8 mouse cellular contexts compared by ENCODE assay signal in genomic region chr1:79761917-79762271, GRCm38 (mm10). TPM values are rescaled to one million over a fixed set of nuclear protein-coding genes. Genes with fewer than 3 reads are reported as not detected.
DNase-seq lines count a peak whose midpoint lies in the region; ATAC-seq and TF ChIP-seq lines count a peak whose summit lies in the region.

No protein-coding gene starts in this region.

- H3K27ac ChIP-seq in heart, embryonic 15.5 days: no peak overlapping the region
- no peak overlapping the region for H3K27ac ChIP-seq in bone marrow, adult 2 months (ENCODE audit: control insufficient read depth, insufficient read depth, low read depth, low read length, poor library complexity)
- H3K27ac ChIP-seq in hindbrain, embryonic 12.5 days: 0 out of 2 replicates have a peak overlapping the region, but pooled peaks have one; percentile 35
- H3K27ac ChIP-seq in midbrain, embryonic 10.5 days (replicated peaks): peak overlapping the region; percentile 92

- whole genome bisulfite sequencing in heart, embryonic 15.5 days: under 1% methylated on average over 6 of the region's 6 CpGs
- 1% methylated on average over 6 of the region's 6 CpGs for WGBS in bone marrow, adult 2 months
- WGBS in hindbrain, embryonic 12.5 days: 0% methylated on average over 6 of the region's 6 CpGs
- WGBS in midbrain, embryonic 10.5 days: 0% methylated on average over 6 of the region's 6 CpGs

- H3K4me2 ChIP-seq in heart, embryonic 15.5 days: peak overlapping the region; percentile 89
- H3K4me2 ChIP-seq in hindbrain, embryonic 12.5 days (replicated peaks): peak overlapping the region; percentile 86

- TF ChIP-seq POLR2A in bone marrow, adult 2 months (IDR thresholded peaks at IDR 0.05; ENCODE audit: borderline replicate concordance, control insufficient read depth, low read depth, low read length): no peak

- DNase-seq in heart, postnatal 36 days: no peak
- no peak for DNase-seq in midbrain, embryonic 10.5 days (ENCODE audit: low spot score)
- DNase-seq in retina, postnatal 1 day: no peak
- DNase-seq in cerebellum, adult 11-12 months: no peak
- no peak for DNase-seq in thymus, postnatal 4 days

- no peak for ATAC-seq in heart, embryonic 15.5 days (replicated peaks; ENCODE audit: insufficient number of reproducible peaks, insufficient read depth, low FRiP score, low read depth)
- peak; percentile 59 for ATAC-seq in hindbrain, embryonic 12.5 days (ENCODE audit: low FRiP score)

- no peaks in the 10 kb centered on the region for H3K9me3 ChIP-seq in heart, embryonic 15.5 days (replicated peaks)
- no peaks in the 10 kb centered on the region for H3K9me3 ChIP-seq in hindbrain, embryonic 12.5 days (replicated peaks)
- no peaks in the 10 kb centered on the region for H3K9me3 ChIP-seq in midbrain, embryonic 10.5 days (replicated peaks)

- no peak for TF ChIP-seq CTCF in bone marrow, adult 2 months (IDR thresholded peaks at IDR 0.05; ENCODE audit: control insufficient read depth, insufficient read depth, low read length)

- H3K27me3 ChIP-seq in heart, embryonic 15.5 days: no peaks in the 10 kb centered on the region
- H3K27me3 ChIP-seq in hindbrain, embryonic 12.5 days: no peaks in the 10 kb centered on the region
- H3K27me3 ChIP-seq in midbrain, embryonic 10.5 days (ENCODE audit: low read depth, poor library complexity, severe bottlenecking): no peaks in the 10 kb centered on the region

- peak overlapping the region; percentile 96 for H3K4me3 ChIP-seq in heart, embryonic 15.5 days
- peak overlapping the region; percentile 61 for H3K4me3 ChIP-seq in bone marrow, adult 2 months (replicated peaks; ENCODE audit: control insufficient read depth, low read depth, low read length)
- H3K4me3 ChIP-seq in hindbrain, embryonic 12.5 days: peak overlapping the region; percentile 84
- H3K4me3 ChIP-seq in midbrain, embryonic 10.5 days: peak overlapping the region; percentile 87

- H3K36me3 ChIP-seq in heart, embryonic 15.5 days: no peaks in the 10 kb centered on the region
- H3K36me3 ChIP-seq in hindbrain, embryonic 12.5 days: no peaks in the 10 kb centered on the region
- no peaks in the 10 kb centered on the region for H3K36me3 ChIP-seq in midbrain, embryonic 10.5 days

- H3K4me1 ChIP-seq in heart, embryonic 15.5 days (replicated peaks): peaks cover 30% of the 10 kb centered on the region
- peaks cover 4% of the 10 kb centered on the region for H3K4me1 ChIP-seq in bone marrow, adult 2 months (ENCODE audit: control insufficient read depth, insufficient read depth, low read length)
- H3K4me1 ChIP-seq in hindbrain, embryonic 12.5 days: peaks cover 24% of the 10 kb centered on the region
- H3K4me1 ChIP-seq in midbrain, embryonic 10.5 days: peaks cover 23% of the 10 kb centered on the region

- H3K9ac ChIP-seq in heart, embryonic 15.5 days: no peak overlapping the region; the same call in 1 of the 2 replicates
- H3K9ac ChIP-seq in hindbrain, embryonic 12.5 days: 0 out of 2 replicates have a peak overlapping the region, but pooled peaks have one; percentile 35

- intact Hi-C loops in heart, postnatal 36 days (cut with DNase I): loop anchor here (2.0 to 5.0 kb wide), 3 partner anchors 15 to 50 kb away; partner anchors contain the start of genes Mrpl44 and Wdfy1

RNA-seq across cellular contexts. Expression of gene Mrpl44, which starts 13.9 kb away (rescaled TPM):
- 46.6 and 47.6 TPM in 2 replicates for polyA plus RNA-seq in heart, embryonic 15.5 days (2015; fragmentation: Nextera tagmentation; extraction: Ambion mirVana)
- 10 to 100 TPM; 66.7 to 74.2 TPM for total RNA-seq in heart, postnatal 36 days (2021)
- 10.1 and 17.1 TPM in 2 replicates for polyA plus RNA-seq in bone marrow, adult 2 months (2011; ENCODE audit: insufficient read depth, insufficient read length, low replicate concordance, missing spikeins)
- polyA plus RNA-seq in hindbrain, embryonic 12.5 days (2016; fragmentation: Nextera tagmentation; extraction: Ambion mirVana): 47.6 and 48.2 TPM in 2 replicates
- 65.5 and 68.2 TPM in 2 replicates for polyA plus RNA-seq in midbrain, embryonic 10.5 days (2016; fragmentation: Nextera tagmentation; extraction: Ambion mirVana)

RNA-seq across cellular contexts. Expression of gene Wdfy1, which starts 14.0 kb away (rescaled TPM):
- polyA plus RNA-seq in heart, embryonic 15.5 days (2015; fragmentation: Nextera tagmentation; extraction: Ambion mirVana): 32.0 and 32.2 TPM in 2 replicates
- total RNA-seq in heart, postnatal 36 days (2021): 10 to 100 TPM; 17.0 to 19.7 TPM
- 13.1 and 22.5 TPM in 2 replicates for polyA plus RNA-seq in bone marrow, adult 2 months (2011; ENCODE audit: insufficient read depth, insufficient read length, low replicate concordance, missing spikeins)
- 66.0 and 68.5 TPM in 2 replicates for polyA plus RNA-seq in hindbrain, embryonic 12.5 days (2016; fragmentation: Nextera tagmentation; extraction: Ambion mirVana)
- polyA plus RNA-seq in midbrain, embryonic 10.5 days (2016; fragmentation: Nextera tagmentation; extraction: Ambion mirVana): 37.5 and 46.4 TPM in 2 replicates

Comparison
In these comparisons a context has a peak if more than half of its experiments do, and no peak if none do; other contexts are left out.
1. H3K27ac ChIP-seq: peak in hindbrain, embryonic 12.5 days (single experiment) and midbrain, embryonic 10.5 days (single experiment); none in heart, embryonic 15.5 days (single experiment) and bone marrow, adult 2 months (single experiment).
2. Peak in every context shown above with its lines, with median percentiles within 50 percentile points of each other: H3K4me3 ChIP-seq.